Mouse (Mus musculus): ENCODE data around the gene Gm45785. TPM values are rescaled to one million over a fixed set of nuclear protein-coding genes. Genes with fewer than 3 reads are reported as not detected.
A peak's percentile ranks its signal among the peaks of the same experiment; 100 is the strongest.
"Not testable (repeated sequence)": the region's sequence is repeated elsewhere in the genome, so short reads cannot be mapped to it uniquely, and the experiment has no call there.

The Gm45785 gene
- polyA plus RNA-seq, 1 experiment from 2014 or later, result not detected

- Histone ChIP-seq H3K4me3 (ENCODE audit: low read depth, low read length) (no peak overlapping the region), H3K27me3 (replicated peaks; ENCODE audit: control insufficient read depth, insufficient read depth, low read length) (no peaks in the 10 kb centered on the region), H3K4me2 (replicated peaks; ENCODE audit: low read depth) (no peak overlapping the region), H3K4me1 (replicated peaks; ENCODE audit: control insufficient read depth, insufficient read depth, low read length) (no peaks in the 10 kb centered on the region), H3K9ac (ENCODE audit: low read depth, low read length) (no peak overlapping the region), H3K9me3 (ENCODE audit: control insufficient read depth) (no peaks in the 10 kb centered on the region), H3K36me3 (ENCODE audit: control insufficient read depth, insufficient read depth) (peaks cover 46% of the 10 kb centered on the region), H3K27ac (ENCODE audit: low read depth, low read length) (no peak overlapping the region)
- 90% methylated on average over 7 of the region's 7 CpGs for WGBS
- ATAC-seq, result no peak
- no peak for TF ChIP-seq CTCF (IDR thresholded peaks at IDR 0.05; ENCODE audit: low read depth)
These were observed 41.7 kb upstream of the Gm45785 start for GRCm38 (mm10) chr7:140897863-140898262.

GRCm38 (mm10) chr7:140894611-140895010 lies 38.5 kb upstream of the Gm45785 start:
- no peak for TF ChIP-seq CTCF (IDR thresholded peaks at IDR 0.05; ENCODE audit: low read depth)
- Histone ChIP-seq H3K36me3 (ENCODE audit: control insufficient read depth, insufficient read depth) (peaks cover 65% of the 10 kb centered on the region), H3K4me1 (replicated peaks; ENCODE audit: control insufficient read depth, insufficient read depth, low read length) (no peaks in the 10 kb centered on the region), H3K9me3 (ENCODE audit: control insufficient read depth) (no peaks in the 10 kb centered on the region), H3K4me3 (ENCODE audit: low read depth, low read length) (no peak overlapping the region), H3K27ac (ENCODE audit: low read depth, low read length) (no peak overlapping the region), H3K27me3 (replicated peaks; ENCODE audit: control insufficient read depth, insufficient read depth, low read length) (no peaks in the 10 kb centered on the region), H3K4me2 (replicated peaks; ENCODE audit: low read depth) (no peak overlapping the region), H3K9ac (ENCODE audit: low read depth, low read length) (no peak overlapping the region)
- ATAC-seq, result no peak
- 92% methylated on average over 3 of the region's 3 CpGs for WGBS

DNA sequence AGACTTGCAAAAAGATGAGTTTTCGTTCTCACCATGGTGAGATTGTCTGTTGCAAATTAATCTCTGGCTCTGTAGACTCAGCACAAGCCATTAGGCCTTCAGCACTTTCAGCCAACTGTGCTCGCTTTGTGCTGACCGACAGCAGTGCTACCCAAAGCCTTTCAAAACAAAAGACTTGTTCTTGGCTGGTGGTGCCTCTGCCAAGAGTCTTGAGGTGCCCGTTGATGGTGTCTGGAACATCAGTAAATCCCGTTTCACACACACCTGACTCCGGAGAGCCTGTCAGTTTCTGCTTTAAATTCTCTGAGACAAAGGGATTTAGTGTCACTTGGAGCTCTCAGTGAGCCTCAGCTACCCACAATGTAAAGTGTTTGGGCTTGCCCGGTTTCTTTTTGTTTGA lies 37.9 kb upstream of the Gm45785 start:
- H3K36me3 ChIP-seq (ENCODE audit: control insufficient read depth, insufficient read depth), result peaks cover 68% of the 10 kb centered on the region
- H3K4me1 ChIP-seq (replicated peaks; ENCODE audit: control insufficient read depth, insufficient read depth, low read length), result no peaks in the 10 kb centered on the region
- H3K4me3 ChIP-seq (ENCODE audit: low read depth, low read length), result no peak overlapping the region
- no peaks in the 10 kb centered on the region for H3K9me3 ChIP-seq (ENCODE audit: control insufficient read depth)
- H3K4me2 ChIP-seq (replicated peaks; ENCODE audit: low read depth), result no peak overlapping the region
- no peak overlapping the region for H3K27ac ChIP-seq (ENCODE audit: low read depth, low read length)
- WGBS, result 92% methylated on average over 7 of the region's 7 CpGs
- no peaks in the 10 kb centered on the region for H3K27me3 ChIP-seq (replicated peaks; ENCODE audit: control insufficient read depth, insufficient read depth, low read length)
- H3K9ac ChIP-seq (ENCODE audit: low read depth, low read length), result no peak overlapping the region
- TF ChIP-seq CTCF (IDR thresholded peaks at IDR 0.05; ENCODE audit: low read depth), result no peak
- ATAC-seq, result no peak

DNA sequence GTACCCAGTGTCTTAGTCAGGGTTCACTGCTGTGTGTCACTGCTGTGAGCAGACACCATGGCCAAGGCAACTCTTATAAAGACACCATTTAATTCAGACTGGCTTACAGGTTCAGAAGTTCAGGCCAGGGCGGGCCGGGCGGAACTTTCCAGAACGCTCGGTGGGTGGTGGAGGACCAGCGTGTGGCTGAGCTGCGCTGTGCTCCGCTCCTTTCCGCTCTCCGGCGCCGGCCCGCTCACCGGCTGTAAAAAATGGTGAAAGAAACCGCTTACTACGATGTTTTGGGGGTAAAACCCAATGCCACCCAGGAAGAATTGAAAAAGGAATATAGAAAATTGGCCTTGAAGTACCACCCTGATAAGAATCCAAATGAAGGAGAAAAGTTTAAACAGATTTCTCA lies 34.5 kb upstream of the Gm45785 start:
- H3K9ac ChIP-seq (ENCODE audit: low read depth, low read length); H3K4me2 ChIP-seq (replicated peaks; ENCODE audit: low read depth); ATAC-seq; H3K9me3 ChIP-seq (ENCODE audit: control insufficient read depth); H3K4me3 ChIP-seq (ENCODE audit: low read depth, low read length); H3K27ac ChIP-seq (ENCODE audit: low read depth, low read length); H3K4me1 ChIP-seq (replicated peaks; ENCODE audit: control insufficient read depth, insufficient read depth, low read length); H3K27me3 ChIP-seq (replicated peaks; ENCODE audit: control insufficient read depth, insufficient read depth, low read length): not testable (repeated sequence)
- H3K36me3 ChIP-seq (ENCODE audit: control insufficient read depth, insufficient read depth), result peaks cover 66% of the 10 kb centered on the region
- WGBS, result 96% methylated on average over 16 of the region's 16 CpGs

DNA sequence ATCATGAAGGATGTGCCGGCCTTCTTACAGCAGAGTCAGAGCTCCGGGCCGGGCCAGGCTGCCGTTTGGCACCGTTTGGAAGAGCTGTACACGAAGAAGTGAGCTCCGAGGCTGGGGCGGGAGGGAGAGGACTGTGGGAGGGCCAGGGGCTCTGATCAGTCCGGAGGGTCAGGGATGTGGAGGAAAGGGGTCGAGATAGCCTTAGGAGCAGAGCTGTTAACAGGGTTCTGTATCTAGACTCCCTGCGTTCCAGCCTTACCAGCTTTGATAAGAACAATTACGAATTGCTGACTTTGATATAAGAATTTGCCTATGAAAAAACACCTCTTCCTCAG lies 26.3 kb upstream of the Gm45785 start:
- no peak; the same call in 1 of the 2 replicates for ATAC-seq
- WGBS, result under 1% methylated on average over 12 of the region's 12 CpGs

GRCm38 (mm10) chr7:140881696-140882468 lies 25.8 kb upstream of the Gm45785 start, which contains the start of the genes Psmd13 and Sirt3:
Gene Psmd13, plus strand, starts transcription at chr7:140881968.
Gene Sirt3, minus strand, starts transcription at chr7:140882309.
- Histone ChIP-seq H3K9me3 (ENCODE audit: control insufficient read depth) (no peaks in the 10 kb centered on the region), H3K4me2 (replicated peaks; ENCODE audit: low read depth) (peak within 1 kb of the TSS; percentile 87), H3K27me3 (replicated peaks; ENCODE audit: control insufficient read depth, insufficient read depth, low read length) (no peaks in the 10 kb centered on the region), H3K9ac (ENCODE audit: low read depth, low read length) (peak within 1 kb of the TSS; percentile 67), H3K27ac (ENCODE audit: low read depth, low read length) (peak within 1 kb of the TSS; percentile 81), H3K4me3 (ENCODE audit: low read depth, low read length) (peak within 1 kb of the TSS; percentile 86), H3K36me3 (ENCODE audit: control insufficient read depth, insufficient read depth) (peaks cover 28% of the 10 kb centered on the region), H3K4me1 (replicated peaks; ENCODE audit: control insufficient read depth, insufficient read depth, low read length) (peaks cover 2% of the 10 kb centered on the region; the same call in 1 of the 2 replicates)
- ATAC-seq, result peak; percentile 95
- TF ChIP-seq CTCF (IDR thresholded peaks at IDR 0.05; ENCODE audit: low read depth), result peak; percentile 17; the same call in 1 of the 2 replicates
- WGBS, result under 1% methylated on average over 58 of the region's 59 CpGs

More for the DNA sequence above, 26.3 kb upstream of the Gm45785 start:
- Histone ChIP-seq H3K27ac (ENCODE audit: low read depth, low read length) (peak overlapping the region; percentile 81), H3K9ac (ENCODE audit: low read depth, low read length) (peak overlapping the region; percentile 67), H3K9me3 (ENCODE audit: control insufficient read depth) (no peaks in the 10 kb centered on the region), H3K4me1 (replicated peaks; ENCODE audit: control insufficient read depth, insufficient read depth, low read length) (peaks cover 2% of the 10 kb centered on the region; the same call in 1 of the 2 replicates), H3K4me3 (ENCODE audit: low read depth, low read length) (peak overlapping the region; percentile 86), H3K36me3 (ENCODE audit: control insufficient read depth, insufficient read depth) (peaks cover 29% of the 10 kb centered on the region), H3K4me2 (replicated peaks; ENCODE audit: low read depth) (peak overlapping the region; percentile 87), H3K27me3 (replicated peaks; ENCODE audit: control insufficient read depth, insufficient read depth, low read length) (no peaks in the 10 kb centered on the region)
- TF ChIP-seq CTCF (IDR thresholded peaks at IDR 0.05; ENCODE audit: low read depth), result no peak
